Mouse (Mus musculus): ENCODE results near the gene Ube2r2. TPM values are rescaled to one million over a fixed set of nuclear protein-coding genes. Genes with fewer than 3 reads are reported as not detected.

The Ube2r2 gene
- polyA plus RNA-seq, 1 experiment from 2014 or later, result 46.4 TPM

DNA sequence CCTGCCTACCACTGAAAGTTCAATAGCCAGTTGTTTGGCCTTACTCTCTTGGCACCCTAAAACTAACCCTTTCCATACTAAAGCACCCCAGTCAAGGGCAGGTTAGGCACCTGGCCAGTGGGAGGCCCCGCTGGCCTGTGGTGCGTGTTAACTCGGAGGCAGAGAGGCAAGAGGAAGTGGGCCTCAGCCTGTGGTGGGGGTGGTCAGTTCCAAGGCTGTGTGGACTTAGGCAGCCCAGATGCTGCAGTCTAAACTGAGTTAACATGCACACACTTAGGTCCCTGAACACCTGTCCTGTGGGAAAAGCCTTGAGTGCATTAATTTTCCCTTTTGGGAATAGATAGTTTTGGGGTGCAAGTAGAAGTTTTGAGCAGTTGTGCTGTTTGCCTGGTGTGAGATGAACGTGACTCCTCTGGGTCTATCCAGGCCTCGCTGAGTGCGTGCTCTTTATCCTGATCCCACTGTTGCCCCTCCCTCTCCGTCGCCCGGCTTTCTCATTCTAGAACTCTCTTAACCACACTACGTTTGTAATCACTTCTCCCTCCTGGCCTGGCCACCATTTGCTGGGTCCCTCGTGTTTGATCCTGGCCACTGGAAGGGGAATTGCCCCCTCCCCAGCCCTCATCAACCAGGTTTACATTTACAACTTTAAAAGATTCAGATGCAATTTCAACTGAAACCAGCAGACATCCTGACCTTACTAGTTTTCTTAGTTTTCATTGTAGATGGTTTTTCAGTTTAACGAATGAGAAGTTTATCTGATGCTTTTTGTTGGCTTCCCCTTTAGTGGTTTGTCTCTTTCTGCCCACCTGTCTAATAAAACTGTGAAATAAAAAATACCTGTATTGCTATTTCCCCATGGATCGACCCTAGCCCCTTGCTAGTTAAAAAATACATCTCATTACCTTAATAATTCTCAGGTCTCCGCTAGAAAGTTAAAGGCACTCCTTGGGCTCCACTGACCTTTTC is 57.3 kb downstream of the Ube2r2 start:
- 78% methylated on average over 14 of the region's 14 CpGs for WGBS
- Histone ChIP-seq H3K9me3 (replicated peaks) (no peaks in the 10 kb centered on the region), H3K36me3 (peaks cover 86% of the 10 kb centered on the region), H3K9ac (replicated peaks) (no peak overlapping the region), H3K4me1 (0 out of 2 replicates have a peak, but pooled peaks cover 3% of the 10 kb centered on the region), H3K4me2 (no peak overlapping the region), H3K4me3 (replicated peaks) (no peak overlapping the region), H3K27ac (replicated peaks) (no peak overlapping the region), H3K27me3 (replicated peaks) (no peaks in the 10 kb centered on the region)
- no peak for ATAC-seq (ENCODE audit: low FRiP score)

DNA sequence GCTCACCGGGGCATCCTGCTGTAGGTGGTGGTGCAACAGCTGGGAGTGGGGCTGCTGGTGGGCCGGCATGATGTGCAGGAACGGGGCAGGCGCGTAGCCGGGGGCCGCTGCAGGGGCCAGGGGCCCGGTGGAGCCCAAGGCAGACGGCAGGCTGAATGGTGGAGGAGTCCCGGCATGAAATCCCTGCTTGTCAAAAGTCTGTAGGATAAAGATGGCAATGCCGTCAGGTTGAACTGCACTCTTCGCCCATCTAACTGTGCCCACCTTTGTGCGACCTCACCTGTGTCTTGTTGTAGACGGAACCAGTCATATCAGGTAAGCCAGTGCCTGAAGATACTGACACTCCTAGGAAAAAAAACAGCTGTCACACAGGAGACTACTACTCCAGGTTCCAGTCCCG is 59.8 kb downstream of the Ube2r2 start:
- no peak for ATAC-seq (ENCODE audit: low FRiP score)
- Histone ChIP-seq H3K9me3 (replicated peaks) (no peaks in the 10 kb centered on the region), H3K27me3 (replicated peaks) (no peaks in the 10 kb centered on the region), H3K36me3 (peaks cover 92% of the 10 kb centered on the region), H3K27ac (replicated peaks) (no peak overlapping the region), H3K9ac (replicated peaks) (no peak overlapping the region), H3K4me2 (no peak overlapping the region), H3K4me3 (replicated peaks) (no peak overlapping the region), H3K4me1 (0 out of 2 replicates have a peak, but pooled peaks cover 3% of the 10 kb centered on the region)
- WGBS, result 93% methylated on average over 15 of the region's 15 CpGs

DNA sequence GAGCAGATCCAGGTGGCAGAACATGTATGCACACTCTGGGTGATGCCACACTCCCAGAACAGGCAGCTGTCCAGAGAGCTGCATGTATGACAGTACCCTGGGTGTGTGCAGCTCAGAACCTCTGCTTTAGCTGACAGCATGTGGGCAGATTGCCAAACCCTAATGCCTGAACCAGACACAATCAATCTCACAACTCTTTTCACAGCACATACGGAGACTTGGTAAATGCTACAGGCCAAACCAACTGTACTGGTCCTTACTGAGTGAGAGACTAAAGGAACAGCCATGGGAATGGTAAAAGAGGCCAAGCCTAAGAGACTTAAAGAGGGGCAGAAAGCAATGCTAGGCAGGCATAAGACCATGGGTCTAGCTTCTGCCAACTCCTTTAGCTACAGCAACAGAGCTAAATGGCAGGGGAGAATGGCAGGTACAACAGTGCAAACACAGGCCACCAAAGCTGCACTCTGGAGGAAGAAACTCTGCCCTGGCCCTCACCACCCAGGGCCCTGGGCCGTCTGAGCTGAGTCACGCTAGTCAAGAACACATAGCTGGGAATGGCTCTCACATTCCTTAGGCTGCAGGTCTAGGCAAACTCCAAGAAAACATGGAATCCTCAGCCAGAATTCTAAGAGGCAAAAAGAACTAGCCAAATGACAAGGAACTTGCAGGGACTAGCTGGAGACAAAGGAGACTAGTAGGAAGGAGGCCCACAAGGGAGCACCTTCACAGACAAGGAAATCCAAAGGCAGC is 61.5 kb downstream of the Ube2r2 start:
- 63% methylated on average over 3 of the region's 3 CpGs for WGBS

DNA sequence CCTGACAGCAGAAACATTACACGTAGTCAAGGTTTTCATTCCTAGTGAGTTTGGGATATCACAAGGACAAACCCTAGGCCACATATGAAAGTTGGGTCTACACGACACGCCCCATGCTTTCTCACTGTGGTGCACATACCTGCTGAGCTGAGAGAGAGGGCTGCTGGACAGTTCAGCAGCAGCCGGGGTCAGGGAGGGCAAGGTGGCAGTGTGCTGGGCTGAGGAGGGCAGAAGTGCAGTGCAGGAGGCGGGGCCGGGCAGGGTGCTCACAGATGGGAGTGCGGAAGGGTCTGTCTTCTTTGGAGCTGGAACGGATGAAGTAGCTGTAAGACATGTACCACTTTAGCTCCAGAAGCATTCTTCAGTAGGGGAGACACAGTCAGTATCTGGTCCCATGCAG is 66.6 kb downstream of the Ube2r2 start:
- no peak overlapping the region for H3K9ac ChIP-seq (replicated peaks)
- no peak overlapping the region for H3K27ac ChIP-seq (replicated peaks)
- H3K4me2 ChIP-seq, result no peak overlapping the region
- WGBS, result 89% methylated on average over 8 of the region's 8 CpGs
- ATAC-seq (ENCODE audit: low FRiP score), result no peak
- no peaks in the 10 kb centered on the region for H3K9me3 ChIP-seq (replicated peaks)
- H3K4me3 ChIP-seq (replicated peaks), result no peak overlapping the region
- no peaks in the 10 kb centered on the region for H3K4me1 ChIP-seq
- no peaks in the 10 kb centered on the region for H3K27me3 ChIP-seq (replicated peaks)
- peaks cover 91% of the 10 kb centered on the region for H3K36me3 ChIP-seq

More for the DNA sequence above, 61.5 kb downstream of the Ube2r2 start:
- ATAC-seq (ENCODE audit: low FRiP score), result no peak
- H3K27me3 ChIP-seq (replicated peaks), result no peaks in the 10 kb centered on the region
- H3K4me2 ChIP-seq, result no peak overlapping the region
- H3K4me3 ChIP-seq (replicated peaks), result no peak overlapping the region
- no peak overlapping the region for H3K9ac ChIP-seq (replicated peaks)
- no peaks in the 10 kb centered on the region for H3K9me3 ChIP-seq (replicated peaks)
- H3K36me3 ChIP-seq, result peaks cover 93% of the 10 kb centered on the region
- H3K4me1 ChIP-seq, result 0 out of 2 replicates have a peak, but pooled peaks cover 3% of the 10 kb centered on the region
- H3K27ac ChIP-seq (replicated peaks), result 0 out of 2 replicates have a peak overlapping the region, but pooled peaks have one; percentile 13

DNA sequence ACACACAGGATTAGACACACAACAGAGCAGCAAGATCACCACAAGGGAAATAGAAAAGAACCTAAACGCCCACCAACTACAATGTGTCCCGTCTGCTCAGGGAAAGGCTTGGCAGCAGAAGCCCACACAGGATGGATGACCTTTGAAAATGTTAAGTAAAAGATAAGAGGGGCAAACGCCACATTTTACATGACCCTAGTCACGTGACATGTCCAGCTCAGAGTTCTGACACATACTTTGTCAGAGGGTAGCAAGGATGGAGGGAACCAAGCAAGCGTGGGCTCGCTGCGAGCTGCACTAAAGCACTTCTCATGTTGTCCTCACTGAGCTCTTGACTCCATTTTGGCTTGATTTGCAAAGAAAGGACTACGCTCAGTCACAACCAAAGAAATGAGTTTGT is 70.2 kb downstream of the Ube2r2 start:
- no peaks in the 10 kb centered on the region for H3K4me1 ChIP-seq
- ATAC-seq (ENCODE audit: low FRiP score), result no peak
- H3K4me2 ChIP-seq, result no peak overlapping the region
- H3K36me3 ChIP-seq, result peaks cover 87% of the 10 kb centered on the region
- H3K27me3 ChIP-seq (replicated peaks), result no peaks in the 10 kb centered on the region
- H3K9me3 ChIP-seq (replicated peaks), result no peaks in the 10 kb centered on the region
- 93% methylated on average over 8 of the region's 8 CpGs for WGBS
- no peak overlapping the region for H3K27ac ChIP-seq (replicated peaks)
- no peak overlapping the region for H3K4me3 ChIP-seq (replicated peaks)
- H3K9ac ChIP-seq (replicated peaks), result no peak overlapping the region

DNA sequence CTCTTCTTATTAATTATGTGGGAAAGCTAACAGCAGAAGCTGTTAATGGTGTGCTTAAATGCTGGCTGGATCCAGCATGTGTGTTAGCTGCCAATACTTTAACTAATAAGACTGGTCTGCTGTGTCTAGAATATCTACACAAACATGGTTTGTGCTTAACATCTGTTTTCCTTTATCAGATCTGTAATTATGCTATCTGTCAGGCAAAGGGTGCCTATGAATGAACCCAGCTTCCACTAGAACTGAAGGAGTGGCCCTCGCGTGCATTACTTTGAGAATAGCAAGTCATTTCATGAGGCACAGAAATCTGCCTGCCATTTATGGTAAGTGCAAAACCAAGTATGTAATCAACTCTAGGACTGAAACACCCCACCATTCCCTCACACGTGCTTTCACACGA is 72.5 kb downstream of the Ube2r2 start:
- H3K9me3 ChIP-seq (replicated peaks), result no peaks in the 10 kb centered on the region
- H3K36me3 ChIP-seq, result peaks cover 73% of the 10 kb centered on the region
- no peak overlapping the region for H3K9ac ChIP-seq (replicated peaks)
- H3K27me3 ChIP-seq (replicated peaks), result no peaks in the 10 kb centered on the region
- no peak overlapping the region for H3K4me2 ChIP-seq
- no peaks in the 10 kb centered on the region for H3K4me1 ChIP-seq
- ATAC-seq (ENCODE audit: low FRiP score), result no peak
- WGBS, result 94% methylated on average over 4 of the region's 4 CpGs
- no peak overlapping the region for H3K27ac ChIP-seq (replicated peaks)
- H3K4me3 ChIP-seq (replicated peaks), result no peak overlapping the region

DNA sequence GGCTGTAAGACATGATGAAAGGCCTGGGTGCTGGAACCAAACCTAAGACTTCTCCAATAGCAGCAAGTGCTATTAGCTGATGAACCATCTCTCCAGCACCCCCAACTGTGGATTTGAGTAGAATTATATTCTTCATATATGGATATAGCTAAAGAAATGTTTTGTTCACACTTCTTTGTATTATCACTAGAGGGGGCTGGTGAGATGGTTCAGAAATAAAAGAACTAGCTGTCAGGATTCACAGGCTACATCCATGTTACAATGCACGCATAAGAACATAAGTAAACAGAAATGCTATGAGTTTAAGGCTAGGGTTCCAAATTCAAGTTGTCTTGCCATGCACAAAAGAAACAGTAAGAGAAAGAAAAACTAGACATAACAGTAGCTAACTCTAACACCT is 89.9 kb downstream of the Ube2r2 start:
- H3K9me3 ChIP-seq (replicated peaks), result no peaks in the 10 kb centered on the region
- 78% methylated on average over 1 of the region's 1 CpGs for WGBS
- no peak overlapping the region for H3K4me2 ChIP-seq
- no peaks in the 10 kb centered on the region for H3K27me3 ChIP-seq (replicated peaks)
- peaks cover 74% of the 10 kb centered on the region for H3K36me3 ChIP-seq
- no peak overlapping the region for H3K9ac ChIP-seq (replicated peaks)
- no peak overlapping the region for H3K27ac ChIP-seq (replicated peaks)
- H3K4me1 ChIP-seq, result no peaks in the 10 kb centered on the region
- no peak overlapping the region for H3K4me3 ChIP-seq (replicated peaks)
- no peak for ATAC-seq (ENCODE audit: low FRiP score)

DNA sequence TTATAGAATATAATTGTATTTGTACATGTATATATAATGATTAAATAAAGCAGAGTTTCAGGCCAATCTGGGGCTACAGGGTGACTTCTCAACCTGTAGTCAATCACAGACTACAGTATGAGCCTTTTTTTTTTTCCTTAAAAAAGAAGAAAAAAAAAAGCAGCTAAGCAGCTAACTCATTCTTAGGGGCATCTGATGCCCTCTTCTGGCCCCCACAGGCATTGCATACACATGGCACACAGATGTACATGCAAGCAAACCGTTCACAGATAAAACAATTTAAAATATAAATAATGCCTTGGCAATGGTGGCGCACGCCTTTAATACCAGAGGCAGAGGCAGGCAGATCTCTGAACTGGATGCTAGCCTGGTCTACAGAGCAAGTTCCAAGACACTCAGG is 90.8 kb downstream of the Ube2r2 start:
- no peak overlapping the region for H3K4me3 ChIP-seq (replicated peaks)
- H3K9ac ChIP-seq (replicated peaks), result no peak overlapping the region
- no peak overlapping the region for H3K4me2 ChIP-seq
- H3K4me1 ChIP-seq, result no peaks in the 10 kb centered on the region
- no peak overlapping the region for H3K27ac ChIP-seq (replicated peaks)
- WGBS, result 86% methylated on average over 3 of the region's 3 CpGs
- H3K27me3 ChIP-seq (replicated peaks), result no peaks in the 10 kb centered on the region
- ATAC-seq (ENCODE audit: low FRiP score), result no peak
- H3K9me3 ChIP-seq (replicated peaks), result no peaks in the 10 kb centered on the region
- H3K36me3 ChIP-seq, result peaks cover 74% of the 10 kb centered on the region

DNA sequence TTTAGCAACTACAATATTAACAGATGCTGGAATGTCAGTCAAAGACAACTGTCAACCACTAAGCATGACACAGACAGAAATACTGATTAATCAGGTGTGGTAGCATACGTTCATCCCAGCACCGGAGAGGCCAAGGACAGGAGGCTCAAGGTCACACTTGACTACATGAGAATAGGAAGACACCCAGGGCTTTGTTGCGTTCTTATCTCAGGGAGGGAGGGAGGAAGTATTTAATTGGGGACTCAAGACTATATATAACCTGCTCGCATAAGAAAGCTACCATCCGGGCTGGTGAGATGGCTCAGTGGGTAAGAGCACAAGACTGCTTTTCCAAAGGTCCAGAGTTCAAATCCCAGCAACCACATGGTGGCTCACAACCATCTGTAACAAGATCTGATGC is 100.1 kb downstream of the Ube2r2 start:
- 90% methylated on average over 5 of the region's 5 CpGs for WGBS
- no peak for ATAC-seq (ENCODE audit: low FRiP score)
- H3K4me1 ChIP-seq, result no peaks in the 10 kb centered on the region
- H3K36me3 ChIP-seq, result peaks cover 40% of the 10 kb centered on the region
- H3K27ac ChIP-seq (replicated peaks), result no peak overlapping the region
- H3K4me3 ChIP-seq (replicated peaks), result no peak overlapping the region
- no peak overlapping the region for H3K4me2 ChIP-seq
- no peaks in the 10 kb centered on the region for H3K27me3 ChIP-seq (replicated peaks)
- no peak overlapping the region for H3K9ac ChIP-seq (replicated peaks)
- H3K9me3 ChIP-seq (replicated peaks), result no peaks in the 10 kb centered on the region

DNA sequence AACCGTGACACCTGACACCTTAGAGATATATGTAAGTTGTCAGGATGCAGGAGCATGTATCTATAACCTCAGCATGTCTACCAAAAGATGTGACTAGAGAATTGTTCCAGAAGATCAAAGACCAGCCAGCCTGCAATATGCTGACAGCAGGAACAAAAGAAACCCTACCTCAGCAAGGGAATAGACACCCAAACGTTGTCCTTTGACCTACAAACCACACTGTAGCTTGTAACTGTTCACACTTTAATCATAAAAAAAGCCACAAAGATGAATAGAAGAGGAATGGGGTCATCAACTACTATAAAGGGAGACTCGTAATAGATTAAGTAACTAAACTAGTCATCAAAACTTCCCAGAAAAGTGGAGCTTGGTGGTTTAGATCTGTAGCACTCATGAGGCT is 105.4 kb downstream of the Ube2r2 start:
- Histone ChIP-seq H3K9me3 (replicated peaks) (no peaks in the 10 kb centered on the region), H3K4me1 (no peaks in the 10 kb centered on the region), H3K36me3 (peaks cover 8% of the 10 kb centered on the region; the same call in 1 of the 2 replicates), H3K4me2 (no peak overlapping the region), H3K27ac (replicated peaks) (no peak overlapping the region), H3K4me3 (replicated peaks) (no peak overlapping the region), H3K27me3 (replicated peaks) (no peaks in the 10 kb centered on the region), H3K9ac (replicated peaks) (no peak overlapping the region)
- 78% methylated on average over 3 of the region's 3 CpGs for WGBS
- no peak for ATAC-seq (ENCODE audit: low FRiP score)
